Mouse (Mus musculus): ENCODE measurements around the gene Ripk3. TPM values are rescaled to one million over a fixed set of nuclear protein-coding genes. Genes with fewer than 3 reads are reported as not detected.

The Ripk3 gene
- polyA plus RNA-seq, 1 experiment from 2014 or later: 29.3 TPM

DNA sequence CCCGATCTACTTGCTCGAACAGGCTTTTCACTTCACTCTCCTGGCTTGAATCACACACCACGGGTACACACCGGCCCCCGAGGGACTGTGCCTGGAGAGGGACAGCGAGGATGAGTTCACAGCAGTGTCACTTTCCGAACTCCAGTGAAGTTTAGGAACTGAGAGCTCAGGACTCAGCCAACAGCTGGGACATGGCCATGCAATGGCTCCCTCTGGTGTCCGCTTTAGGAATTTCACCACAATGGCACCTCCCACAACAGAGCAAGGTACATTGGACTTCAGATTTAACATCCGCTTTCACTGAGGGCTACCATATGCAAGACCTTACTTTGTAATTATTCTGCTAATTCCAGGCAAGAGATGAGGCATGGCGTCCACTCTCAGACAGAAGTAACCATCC is 45.0 kb downstream of the Ripk3 start:
- Histone ChIP-seq H3K36me3 (peaks cover 48% of the 10 kb centered on the region), H3K4me3 (0 out of 2 replicates have a peak overlapping the region, but pooled peaks have one; percentile 4), H3K4me1 (peaks cover 31% of the 10 kb centered on the region), H3K27me3 (ENCODE audit: low read depth, poor library complexity, severe bottlenecking) (no peaks in the 10 kb centered on the region), H3K27ac (no peak overlapping the region), H3K9me3 (replicated peaks) (no peaks in the 10 kb centered on the region)
- DNase-seq (ENCODE audit: low spot score): peak; percentile 91
- WGBS: 24% methylated on average over 10 of the region's 10 CpGs

DNA sequence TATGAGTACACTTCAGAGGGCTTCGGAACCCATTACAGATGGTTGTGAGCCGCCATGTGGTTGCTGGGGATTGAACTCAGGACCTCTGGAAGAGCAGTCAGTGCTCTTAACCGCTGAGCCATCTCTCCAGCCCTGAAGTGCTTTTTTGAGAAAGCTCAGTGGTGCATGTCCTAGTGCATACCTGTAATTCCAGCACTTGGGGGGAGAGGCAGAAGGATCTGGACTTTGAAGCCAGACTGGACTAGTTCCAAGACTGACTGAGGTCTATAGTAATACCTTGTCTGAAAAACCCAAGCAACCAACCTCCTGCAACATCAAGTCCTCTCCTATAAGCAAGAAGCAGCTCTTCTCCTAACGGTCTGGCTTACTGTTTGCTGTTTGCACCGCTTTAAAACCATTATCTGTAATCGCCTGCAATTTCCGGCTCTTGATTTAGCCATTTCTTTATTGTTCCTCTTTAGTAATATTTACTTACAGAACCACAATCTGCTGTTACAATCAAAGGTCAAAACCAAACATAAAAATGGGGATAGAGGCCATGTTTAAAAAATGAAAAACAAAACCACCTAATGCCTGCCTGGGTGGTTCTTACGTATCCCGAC is 51.5 kb downstream of the Ripk3 start:
- H3K36me3 ChIP-seq: peaks cover 32% of the 10 kb centered on the region
- WGBS: 90% methylated on average over 9 of the region's 9 CpGs
- no peak overlapping the region for H3K27ac ChIP-seq
- H3K4me3 ChIP-seq: no peak overlapping the region
- H3K27me3 ChIP-seq (ENCODE audit: low read depth, poor library complexity, severe bottlenecking): no peaks in the 10 kb centered on the region
- DNase-seq (ENCODE audit: low spot score): no peak
- H3K9me3 ChIP-seq (replicated peaks): no peaks in the 10 kb centered on the region
- H3K4me1 ChIP-seq: no peaks in the 10 kb centered on the region

DNA sequence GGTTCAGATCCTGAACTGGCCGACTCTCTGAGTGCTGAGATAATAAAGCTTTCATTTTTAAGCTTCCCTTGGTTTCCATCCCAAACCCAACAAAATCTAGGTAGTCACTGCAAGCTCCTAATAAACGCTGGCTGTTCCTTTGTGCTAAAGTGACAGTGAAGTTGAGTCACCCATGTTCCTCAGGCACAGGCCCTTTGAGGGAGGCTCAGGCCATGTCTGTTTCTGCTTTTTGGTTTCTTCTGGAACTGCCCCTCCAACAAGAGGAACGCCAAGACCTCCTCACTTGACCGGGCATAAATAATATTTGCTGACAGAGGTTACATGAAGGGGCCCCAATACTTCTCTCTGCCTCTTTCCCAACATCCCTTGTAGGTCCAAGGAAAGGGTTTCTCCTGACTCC is 52.9 kb downstream of the Ripk3 start:
- WGBS: 93% methylated on average over 4 of the region's 4 CpGs
- no peak overlapping the region for H3K27ac ChIP-seq
- H3K4me1 ChIP-seq: no peaks in the 10 kb centered on the region
- H3K4me3 ChIP-seq: no peak overlapping the region
- DNase-seq (ENCODE audit: low spot score): no peak
- no peaks in the 10 kb centered on the region for H3K9me3 ChIP-seq (replicated peaks)
- peaks cover 7% of the 10 kb centered on the region; the same call in 1 of the 2 replicates for H3K27me3 ChIP-seq (ENCODE audit: low read depth, poor library complexity, severe bottlenecking)
- H3K36me3 ChIP-seq: peaks cover 24% of the 10 kb centered on the region

DNA sequence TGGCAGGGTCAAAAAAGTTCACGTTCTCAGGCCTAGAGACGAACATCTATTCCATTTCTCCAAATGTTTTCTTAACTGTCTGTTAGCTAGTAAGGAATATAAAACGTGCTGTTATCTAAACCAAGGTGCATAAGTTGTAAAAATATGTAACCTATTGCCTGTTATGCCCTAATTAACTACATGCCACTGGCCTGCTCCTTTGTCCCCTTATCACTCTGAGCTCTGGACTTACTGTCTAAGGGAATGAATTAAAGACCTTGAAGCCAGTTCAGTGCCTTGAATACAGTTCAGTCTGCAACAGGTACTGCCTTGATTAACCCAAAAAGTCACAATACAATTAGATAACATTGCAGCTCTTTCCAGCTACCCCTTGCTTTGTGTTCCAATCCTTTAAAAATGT is 53.3 kb downstream of the Ripk3 start:
- H3K9me3 ChIP-seq (replicated peaks): no peaks in the 10 kb centered on the region
- no peak overlapping the region for H3K27ac ChIP-seq
- no peaks in the 10 kb centered on the region for H3K4me1 ChIP-seq
- peaks cover 10% of the 10 kb centered on the region; the same call in 1 of the 2 replicates for H3K27me3 ChIP-seq (ENCODE audit: low read depth, poor library complexity, severe bottlenecking)
- DNase-seq (ENCODE audit: low spot score): no peak
- WGBS: 79% methylated on average over 3 of the region's 3 CpGs
- H3K36me3 ChIP-seq: peaks cover 20% of the 10 kb centered on the region
- no peak overlapping the region for H3K4me3 ChIP-seq

Other genes starting within 250 kb of the Ripk3 start
- gene Pck2, start 248.6 kb downstream of the Ripk3 start, polyA plus RNA-seq (2016; fragmentation: Nextera tagmentation; extraction: Ambion mirVana): 22.1 and 26.9 TPM in 2 replicates
- gene Dcaf11, start 228.9 kb downstream of the Ripk3 start, polyA plus RNA-seq (2016; fragmentation: Nextera tagmentation; extraction: Ambion mirVana): 62.3 and 69.1 TPM in 2 replicates
- 0.59 and 0.87 TPM in 2 replicates for gene A730061H03Rik, start 228.5 kb downstream of the Ripk3 start, polyA plus RNA-seq (2016; fragmentation: Nextera tagmentation; extraction: Ambion mirVana)
- gene Fitm1, start 213.2 kb downstream of the Ripk3 start, polyA plus RNA-seq (2016; fragmentation: Nextera tagmentation; extraction: Ambion mirVana): 1.3 and 3.9 TPM in 2 replicates
- 109 and 115 TPM in 2 replicates for gene Psme1, start 210.7 kb downstream of the Ripk3 start, polyA plus RNA-seq (2016; fragmentation: Nextera tagmentation; extraction: Ambion mirVana)
- 5.2 and 5.4 TPM in 2 replicates for gene Emc9, start 203.6 kb downstream of the Ripk3 start, polyA plus RNA-seq (2016; fragmentation: Nextera tagmentation; extraction: Ambion mirVana)
- gene Psme2, start 197.8 kb downstream of the Ripk3 start, polyA plus RNA-seq (2016; fragmentation: Nextera tagmentation; extraction: Ambion mirVana): 157 and 192 TPM in 2 replicates
- gene Rnf31, start 197.2 kb downstream of the Ripk3 start, polyA plus RNA-seq (2016; fragmentation: Nextera tagmentation; extraction: Ambion mirVana): 19.7 and 22.6 TPM in 2 replicates
- gene Irf9, start 185.3 kb downstream of the Ripk3 start, polyA plus RNA-seq (2016; fragmentation: Nextera tagmentation; extraction: Ambion mirVana): 4.9 and 7.0 TPM in 2 replicates
- 6.1 and 12.1 TPM in 2 replicates for gene Rec8, start 170.8 kb downstream of the Ripk3 start, polyA plus RNA-seq (2016; fragmentation: Nextera tagmentation; extraction: Ambion mirVana)
- gene Ipo4, start 152.9 kb downstream of the Ripk3 start, polyA plus RNA-seq (2016; fragmentation: Nextera tagmentation; extraction: Ambion mirVana): 134 and 152 TPM in 2 replicates
- 1.1 and 2.2 TPM in 2 replicates for gene Gm49378, start 151.0 kb downstream of the Ripk3 start, polyA plus RNA-seq (2016; fragmentation: Nextera tagmentation; extraction: Ambion mirVana)
- gene Tm9sf1, start 145.1 kb downstream of the Ripk3 start, polyA plus RNA-seq (2016; fragmentation: Nextera tagmentation; extraction: Ambion mirVana): 80.6 and 92.0 TPM in 2 replicates
- 0.60 and 0.61 TPM in 2 replicates for gene Tssk4, start 138.7 kb downstream of the Ripk3 start, polyA plus RNA-seq (2016; fragmentation: Nextera tagmentation; extraction: Ambion mirVana)
- gene Mdp1, start 128.4 kb downstream of the Ripk3 start, polyA plus RNA-seq (2016; fragmentation: Nextera tagmentation; extraction: Ambion mirVana): 58.8 and 67.0 TPM in 2 replicates
- 55.8 and 60.8 TPM in 2 replicates for gene Gmpr2, start 116.9 kb downstream of the Ripk3 start, polyA plus RNA-seq (2016; fragmentation: Nextera tagmentation; extraction: Ambion mirVana)
- 649 and 655 TPM in 2 replicates for gene Nedd8, start 116.7 kb downstream of the Ripk3 start, polyA plus RNA-seq (2016; fragmentation: Nextera tagmentation; extraction: Ambion mirVana)
- gene Tinf2, start 107.0 kb downstream of the Ripk3 start, polyA plus RNA-seq (2016; fragmentation: Nextera tagmentation; extraction: Ambion mirVana): 66.2 and 77.9 TPM in 2 replicates
- 1.5 and 1.9 TPM in 2 replicates for gene Tgm1, start 74.9 kb downstream of the Ripk3 start, polyA plus RNA-seq (2016; fragmentation: Nextera tagmentation; extraction: Ambion mirVana)
- 27.3 and 29.7 TPM in 2 replicates for gene Rabggta, start 66.6 kb downstream of the Ripk3 start, polyA plus RNA-seq (2016; fragmentation: Nextera tagmentation; extraction: Ambion mirVana)
- 65.2 and 67.4 TPM in 2 replicates for gene Dhrs1, start 43.2 kb downstream of the Ripk3 start, polyA plus RNA-seq (2016; fragmentation: Nextera tagmentation; extraction: Ambion mirVana)
- 68.7 and 71.4 TPM in 2 replicates for gene Nop9, start 43.2 kb downstream of the Ripk3 start, polyA plus RNA-seq (2016; fragmentation: Nextera tagmentation; extraction: Ambion mirVana)
- 0.24 TPM in 1 of 2 replicates, not detected in the other for gene Cideb, start 30.4 kb downstream of the Ripk3 start, polyA plus RNA-seq (2016; fragmentation: Nextera tagmentation; extraction: Ambion mirVana)
- gene Ltb4r2, start 27.4 kb downstream of the Ripk3 start, polyA plus RNA-seq (2016; fragmentation: Nextera tagmentation; extraction: Ambion mirVana): 0.23 and 0.30 TPM in 2 replicates
- 0.14 and 0.26 TPM in 2 replicates for gene Ltb4r1, start 22.9 kb downstream of the Ripk3 start, polyA plus RNA-seq (2016; fragmentation: Nextera tagmentation; extraction: Ambion mirVana)
- gene Adcy4, start 4.8 kb downstream of the Ripk3 start, polyA plus RNA-seq (2016; fragmentation: Nextera tagmentation; extraction: Ambion mirVana): 7.7 and 13.3 TPM in 2 replicates
- 106 and 157 TPM in 2 replicates for gene Nfatc4, start 34.3 kb upstream of the Ripk3 start, polyA plus RNA-seq (2016; fragmentation: Nextera tagmentation; extraction: Ambion mirVana)
- 31.1 and 44.4 TPM in 2 replicates for gene Nynrin, start 65.1 kb upstream of the Ripk3 start, polyA plus RNA-seq (2016; fragmentation: Nextera tagmentation; extraction: Ambion mirVana)
- 0.15 and 0.31 TPM in 2 replicates for gene Cbln3, start 95.5 kb upstream of the Ripk3 start, polyA plus RNA-seq (2016; fragmentation: Nextera tagmentation; extraction: Ambion mirVana)
- 35.0 and 38.8 TPM in 2 replicates for gene Khnyn, start 96.1 kb upstream of the Ripk3 start, polyA plus RNA-seq (2016; fragmentation: Nextera tagmentation; extraction: Ambion mirVana)
- 55.0 and 70.3 TPM in 2 replicates for gene Sdr39u1, start 111.4 kb upstream of the Ripk3 start, polyA plus RNA-seq (2016; fragmentation: Nextera tagmentation; extraction: Ambion mirVana)
- gene Cma1, start 155.8 kb upstream of the Ripk3 start, polyA plus RNA-seq (2016; fragmentation: Nextera tagmentation; extraction: Ambion mirVana): not detected in 2 replicates
- gene Cma2, start 162.1 kb upstream of the Ripk3 start, polyA plus RNA-seq (2016; fragmentation: Nextera tagmentation; extraction: Ambion mirVana): not detected in 2 replicates
- gene Mcpt1, start 229.1 kb upstream of the Ripk3 start, polyA plus RNA-seq (2016; fragmentation: Nextera tagmentation; extraction: Ambion mirVana): not detected in 2 replicates
- gene Mcpt9, start 241.6 kb upstream of the Ripk3 start, polyA plus RNA-seq (2016; fragmentation: Nextera tagmentation; extraction: Ambion mirVana): not detected in 2 replicates

Measured in limb, embryonic 10.5 days (tissue).